Mouse (Mus musculus) embryo, embryonic 9.5 days (tissue): Measurements from ENCODE around the gene Aarsd1.
"Not testable (repeated sequence)": the region's sequence is repeated elsewhere in the genome, so short reads cannot be mapped to it uniquely, and the experiment has no call there.

Source experiments
- DNase-seq: peaks from one replicate; pipeline ENCODE4 v3.0.0-alpha.2; 2017; ENCODE audit errors: extremely low spot score

Aarsd1 gene

DNA sequence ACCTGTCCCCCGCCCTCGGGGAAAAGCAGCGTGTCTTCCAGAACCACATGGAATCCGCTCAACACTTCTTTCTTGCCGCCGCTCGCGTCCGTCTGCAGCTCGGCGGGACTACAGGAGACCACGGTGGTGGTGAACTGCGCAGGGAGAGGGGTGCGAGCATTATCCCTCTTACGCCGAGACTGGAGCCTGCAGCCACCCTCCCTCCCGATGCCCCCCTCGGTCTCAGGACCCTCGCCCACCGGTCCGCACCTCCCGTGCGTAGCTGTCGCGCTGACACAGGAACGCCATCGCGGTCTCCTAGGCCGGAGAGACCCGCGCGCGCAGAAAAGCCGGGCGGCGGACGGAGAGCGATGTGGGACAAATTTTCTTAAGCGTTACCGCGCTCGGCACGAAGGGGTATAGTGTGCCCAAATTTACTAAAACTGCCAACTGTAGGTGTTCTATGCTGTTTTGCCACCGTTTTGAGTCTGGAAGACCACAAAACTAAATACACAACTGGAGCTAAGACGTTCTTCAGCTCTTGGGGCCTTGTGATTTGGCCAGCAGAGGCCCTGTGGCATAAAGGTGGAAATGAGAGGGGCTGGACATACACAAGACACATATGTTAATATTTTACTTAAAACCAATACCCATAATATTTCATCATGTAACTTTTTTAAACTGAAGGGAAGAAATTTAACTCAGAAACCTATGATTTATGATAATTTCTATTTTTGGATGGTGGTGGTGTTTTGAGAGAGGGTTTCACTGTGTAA is at the start of gene Aarsd1:
Gene Aarsd1 (minus strand): TSS at position 515 of the 755 bp plus-strand sequence.
- DNase-seq = peak; percentile 89

DNA sequence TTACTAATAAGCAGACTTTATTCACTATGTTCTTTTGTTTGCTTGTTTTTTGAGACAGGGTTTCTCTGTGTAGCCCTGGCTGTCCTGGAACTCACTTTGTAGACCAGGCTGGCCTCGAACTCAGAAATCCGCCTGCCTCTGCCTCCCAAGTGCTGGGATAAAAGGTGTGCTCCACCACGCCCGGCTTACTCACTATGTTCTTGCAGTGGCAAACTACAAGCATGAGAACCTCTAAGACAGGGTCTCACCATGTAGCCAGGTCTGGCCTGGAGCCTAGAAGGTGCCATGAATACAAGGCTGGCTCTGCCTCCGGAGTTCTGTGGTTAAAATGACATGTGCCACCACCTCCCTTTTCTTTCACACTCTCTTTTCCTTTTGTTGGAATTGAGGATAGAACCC is 49.1 kb upstream of the Aarsd1 start:
- DNase-seq = not testable (repeated sequence)

GRCm38 (mm10) chr11:101465869-101466551 is 48.6 kb upstream of the Aarsd1 start, which contains the start of gene Vat1:
TSS of gene Vat1 (minus strand) at chr11:101466230.
- peak; percentile 80 for DNase-seq

DNA sequence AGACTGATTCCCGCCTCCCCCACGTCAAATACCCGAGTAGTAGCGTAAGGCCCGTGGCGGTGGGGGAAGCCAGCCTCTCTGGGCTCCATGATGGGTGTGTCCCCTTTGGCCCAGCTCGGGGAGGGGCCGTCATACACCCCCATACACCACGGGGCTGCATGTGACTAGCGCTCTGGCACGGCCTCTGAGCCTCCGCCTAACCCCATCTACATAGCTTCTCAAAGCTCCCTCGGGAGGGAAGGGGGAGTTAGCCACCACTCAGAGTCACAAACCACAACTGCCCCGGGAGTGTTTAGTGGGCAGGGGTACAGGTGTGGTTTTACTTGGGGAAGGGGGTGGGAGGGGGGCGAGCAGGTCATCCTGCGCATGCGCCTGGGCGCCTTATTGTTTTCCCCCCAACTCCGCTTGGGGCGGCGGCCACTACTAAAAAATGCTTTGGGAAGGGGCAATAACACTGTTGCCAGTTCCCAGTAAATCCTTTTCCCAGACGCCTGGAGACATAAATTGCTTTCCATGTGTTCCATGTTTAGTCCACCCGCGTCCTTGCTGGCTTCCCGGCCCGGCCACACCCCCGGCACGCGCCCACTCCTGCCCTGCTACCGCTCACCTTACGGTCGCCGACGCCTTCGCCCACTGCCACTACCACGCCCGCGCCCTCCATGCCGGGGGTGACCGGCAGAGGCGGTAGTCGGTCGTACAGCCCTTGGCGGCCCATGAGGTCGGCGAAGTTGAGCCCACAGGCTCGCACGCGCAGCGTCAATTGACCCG is 47.9 kb upstream of the Aarsd1 start:
- DNase-seq = peak; percentile 65

- DNase-seq = no peak
Observed at GRCm38 (mm10) chr11:101464211-101465100, 47.0 kb upstream of the Aarsd1 start, which contains the start of gene Rnd2. TSS of gene Rnd2 (plus strand) at chr11:101464999.

DNA sequence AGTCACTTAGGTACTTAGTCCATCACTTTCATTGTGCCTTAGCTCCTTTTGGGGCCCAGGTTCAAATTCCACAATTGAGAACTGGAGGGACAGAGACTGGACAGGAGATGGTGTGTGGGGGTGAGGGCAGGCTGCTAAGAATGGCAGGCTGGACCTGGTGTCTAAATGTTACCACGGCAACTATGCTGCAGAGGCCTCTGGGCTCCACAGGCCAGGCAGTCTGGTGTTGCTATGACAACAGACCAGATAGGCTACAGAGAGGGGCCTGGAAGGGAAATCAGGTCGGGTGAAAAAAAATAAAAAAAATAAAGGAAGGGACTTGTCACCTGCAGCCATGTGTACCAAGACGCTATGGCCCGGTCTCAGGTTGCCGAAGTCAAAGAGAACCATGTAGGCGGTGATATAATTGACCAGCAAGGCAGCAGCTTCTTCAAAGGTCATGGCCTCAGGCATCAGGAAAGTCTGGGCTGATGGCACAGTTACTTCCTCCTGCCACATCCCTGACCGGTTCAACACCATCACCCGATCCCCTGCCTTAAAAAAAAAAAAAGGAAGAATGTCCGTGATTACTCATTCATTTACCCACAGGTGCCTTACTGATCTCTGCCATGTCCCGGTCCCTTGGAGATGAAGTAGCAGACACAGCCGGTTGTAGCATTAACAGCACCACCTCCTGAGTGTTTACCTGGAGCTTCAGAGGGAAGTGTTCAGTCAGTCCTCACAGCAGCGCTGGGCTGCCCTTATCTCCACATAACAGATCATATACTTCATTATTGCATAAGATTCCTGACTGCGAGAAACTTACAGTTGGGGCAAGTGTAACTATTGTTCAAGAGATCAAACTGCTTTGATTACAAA is 45.4 kb upstream of the Aarsd1 start:
- DNase-seq = no peak

DNA sequence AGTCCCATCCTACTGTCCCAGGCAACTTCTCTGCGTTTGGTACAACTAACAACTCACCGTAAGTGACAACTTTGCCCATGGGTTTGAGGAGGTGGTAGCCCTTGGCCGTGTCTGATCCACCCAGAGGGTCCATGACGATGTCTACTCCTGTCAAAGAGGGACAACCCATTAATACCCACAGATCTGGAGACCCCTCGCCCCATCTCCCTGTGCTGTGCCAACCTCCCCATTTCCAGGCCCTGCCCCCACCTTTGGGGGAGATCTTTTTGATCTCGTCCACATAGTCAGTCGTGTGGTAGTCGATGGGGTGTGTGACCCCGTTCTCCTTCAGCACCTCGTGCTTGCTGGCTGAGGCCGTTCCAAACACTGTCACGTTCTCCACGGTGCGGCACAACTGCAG is 44.7 kb upstream of the Aarsd1 start:
- no peak for DNase-seq

DNA sequence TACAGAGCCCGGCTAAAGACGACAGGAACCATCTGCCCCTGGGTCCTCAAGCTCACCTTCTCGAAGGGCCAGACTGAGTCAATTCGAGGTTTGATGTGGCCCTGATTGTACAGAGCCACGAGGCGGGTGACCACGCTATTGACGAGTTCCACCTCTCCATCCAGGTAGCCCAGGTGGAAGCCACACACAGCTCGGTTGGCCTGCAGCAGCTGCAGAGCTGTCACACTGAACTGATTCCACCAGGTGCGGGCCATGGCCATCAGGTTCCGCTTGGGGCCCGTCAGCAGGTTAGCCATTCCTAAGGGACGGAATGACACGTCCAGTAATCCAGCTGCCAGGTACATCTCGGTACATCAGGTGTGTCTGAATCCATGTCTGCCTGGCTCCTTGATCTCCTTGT is 42.9 kb upstream of the Aarsd1 start:
- DNase-seq = no peak

GRCm38 (mm10) chr11:101459716-101460115 is 42.3 kb upstream of the Aarsd1 start:
- DNase-seq = no peak

- DNase-seq = no peak
Observed at GRCm38 (mm10) chr11:101458217-101458616, 40.8 kb upstream of the Aarsd1 start.

DNA sequence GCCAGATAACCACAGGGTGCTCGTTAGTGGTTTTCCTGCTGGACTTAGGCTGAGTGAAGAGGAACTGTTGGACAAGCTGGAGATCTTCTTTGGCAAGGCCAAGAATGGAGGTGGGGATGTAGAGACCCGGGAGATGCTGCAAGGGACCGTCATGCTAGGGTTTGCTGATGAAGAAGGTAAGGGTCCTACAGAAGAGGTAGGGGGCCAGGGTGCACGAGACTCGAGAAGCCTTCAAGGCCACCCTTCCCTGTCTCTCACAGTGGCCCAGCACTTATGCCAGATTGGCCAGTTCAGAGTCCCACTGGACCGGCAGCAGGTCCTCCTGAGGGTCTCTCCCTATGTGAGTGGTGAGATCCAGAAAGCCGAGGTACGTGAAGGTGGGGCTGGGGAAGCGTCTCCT is 40.2 kb upstream of the Aarsd1 start:
- no peak for DNase-seq

DNA sequence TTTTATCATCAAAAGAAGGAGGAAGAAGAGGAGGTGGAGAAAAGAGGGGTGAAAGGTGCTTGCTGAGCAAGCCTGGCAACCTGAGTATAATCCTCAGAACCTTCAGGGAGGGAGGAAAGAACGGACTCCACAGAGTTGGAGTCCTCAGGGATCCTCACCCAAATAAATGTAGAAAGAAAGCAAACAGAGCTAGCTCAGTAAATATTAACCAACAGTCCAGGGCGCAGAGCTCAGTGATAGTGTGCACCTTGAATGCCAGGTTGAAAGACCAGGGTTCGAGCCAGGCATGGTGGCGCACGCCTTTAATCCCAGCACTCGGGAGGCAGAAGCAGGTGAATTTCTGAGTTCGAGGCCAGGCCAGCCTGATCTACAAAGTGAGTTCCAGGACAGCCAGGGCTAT is 38.2 kb upstream of the Aarsd1 start:
- no peak for DNase-seq

DNA sequence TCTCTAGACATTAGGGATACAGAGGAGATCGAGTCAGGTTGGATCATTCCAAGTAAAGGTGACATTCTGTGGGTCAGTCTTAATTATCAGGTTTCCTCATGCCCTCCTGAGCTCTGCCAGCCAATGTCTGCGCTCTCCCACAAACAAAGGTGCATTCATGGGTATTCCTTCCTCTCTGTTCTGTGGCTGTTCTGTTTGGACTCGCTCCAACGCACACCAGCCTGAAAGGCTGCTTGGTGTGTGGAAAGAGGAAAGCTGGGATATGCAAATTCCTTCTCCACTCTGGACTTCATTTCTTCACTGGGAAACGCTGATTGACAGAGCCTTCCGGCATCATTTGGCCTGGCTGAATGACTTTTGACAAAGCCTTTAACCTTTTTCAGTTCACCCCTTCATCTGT is 37.3 kb upstream of the Aarsd1 start:
- no peak for DNase-seq

DNA sequence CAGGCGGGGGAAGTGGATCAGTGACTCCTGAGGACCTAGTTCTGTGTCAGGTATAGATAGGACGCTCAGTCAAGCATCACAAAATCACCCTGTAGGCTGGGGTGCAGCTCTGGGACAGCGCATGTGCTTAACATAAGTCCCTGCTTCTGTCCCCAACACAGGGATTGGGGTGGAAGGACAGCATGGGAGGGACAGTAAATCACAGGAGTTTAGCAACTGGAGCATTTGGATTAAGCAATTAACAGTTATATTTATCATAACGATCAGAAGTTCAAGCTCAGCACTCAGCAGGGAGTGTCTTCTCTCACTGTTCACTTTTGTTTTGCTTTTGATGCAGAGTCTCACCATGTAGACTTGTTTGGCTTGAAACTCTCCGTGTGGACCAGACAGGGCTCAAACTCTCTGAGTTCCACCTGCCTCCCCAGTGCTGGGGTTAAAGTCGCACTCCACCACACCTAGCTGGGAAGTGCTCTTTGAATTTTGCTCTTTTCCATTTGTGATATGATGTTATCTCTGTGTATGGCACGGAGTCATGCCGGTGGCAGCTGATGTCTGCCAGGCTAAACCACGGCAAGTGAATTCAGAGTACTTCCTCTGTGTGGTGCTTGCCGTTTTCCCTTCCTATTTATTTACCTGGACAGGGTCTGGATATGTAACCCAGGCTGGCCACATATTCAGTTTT is 34.8 kb upstream of the Aarsd1 start:
- DNase-seq = no peak

DNA sequence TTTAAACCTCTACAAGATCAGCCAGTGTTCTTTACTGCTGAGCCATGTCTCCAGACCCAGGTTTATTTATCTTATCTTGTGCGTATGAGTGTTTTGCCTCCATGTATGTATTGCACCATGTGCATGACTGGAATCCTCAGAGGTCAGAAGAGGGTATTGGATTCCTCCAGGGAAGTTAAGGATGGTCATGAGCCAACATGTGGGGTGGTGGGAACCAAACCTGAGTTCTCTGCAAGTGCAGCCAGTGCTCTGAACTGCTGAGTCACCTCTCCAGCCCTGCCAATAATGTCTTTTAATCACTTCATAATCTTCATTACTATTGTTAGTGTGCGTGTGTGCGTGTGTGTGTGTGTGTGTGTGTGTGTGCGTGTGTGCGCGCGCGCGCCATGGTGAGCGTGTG is 34.1 kb upstream of the Aarsd1 start:
- no peak for DNase-seq

GRCm38 (mm10) chr11:101450394-101450793 is 33.0 kb upstream of the Aarsd1 start:
- no peak for DNase-seq

- not testable (repeated sequence) for DNase-seq
Observed at GRCm38 (mm10) chr11:101449596-101449995, 32.2 kb upstream of the Aarsd1 start.

GRCm38 (mm10) chr11:101448899-101449298 is 31.5 kb upstream of the Aarsd1 start:
- DNase-seq = no peak

GRCm38 (mm10) chr11:101448274-101448746 is 30.9 kb upstream of the Aarsd1 start, which contains the start of gene Ifi35:
TSS of gene Ifi35 (plus strand) at chr11:101448407.
- DNase-seq = no peak

DNA sequence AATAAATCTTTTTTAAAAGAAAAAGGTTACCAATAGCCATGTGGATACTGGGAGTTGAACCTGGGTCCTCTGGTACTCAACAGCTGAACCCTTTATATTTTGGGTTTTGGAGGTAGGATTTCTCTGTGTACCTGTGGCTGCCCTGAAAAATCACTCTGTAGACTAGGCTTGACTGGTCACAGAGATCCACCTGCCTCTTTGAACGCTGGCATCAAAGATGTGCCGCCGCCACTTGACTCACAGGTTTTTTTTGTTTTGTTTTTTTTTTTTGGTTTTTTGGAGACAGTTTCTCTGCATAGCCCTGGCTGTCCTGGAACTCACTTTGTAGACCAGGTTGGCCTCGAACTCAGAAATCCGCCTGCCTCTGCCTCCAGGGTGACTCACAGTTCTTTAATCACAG is 30.4 kb upstream of the Aarsd1 start:
- no peak for DNase-seq
